Mouse (Mus musculus) ES-Bruce4 (cell line): ENCODE results near the gene Kmt5b. TPM values are rescaled to one million over a fixed set of nuclear protein-coding genes. Genes with fewer than 3 reads are reported as not detected.

Source experiments
- H3K27ac ChIP-seq: 2 replicates; pipeline ENCODE4 v1.5.1; 2012; ENCODE audit warnings: low read length, inconsistent platforms; ENCODE audit not compliant: insufficient read depth
- H3K27me3 ChIP-seq: 2 replicates; pipeline ENCODE4 v1.6.1; 2012; ENCODE audit warnings: mild to moderate bottlenecking, low read length, inconsistent platforms; ENCODE audit not compliant: control insufficient read depth, poor library complexity, insufficient read depth, severe bottlenecking
- H3K36me3 ChIP-seq: 2 replicates; pipeline ENCODE4 v1.6.1; 2012; ENCODE audit warnings: inconsistent platforms, mild to moderate bottlenecking, low read length, moderate library complexity; ENCODE audit not compliant: control insufficient read depth, poor library complexity, insufficient read depth, severe bottlenecking
- H3K4me1 ChIP-seq: one replicate; pipeline ENCODE4 v1.8.1; 2011; ENCODE audit warnings: low read length; ENCODE audit not compliant: control insufficient read depth, insufficient read depth
- H3K4me3 ChIP-seq: 2 replicates; pipeline ENCODE4 v1.5.1; 2011; ENCODE audit warnings: low read depth, mild to moderate bottlenecking, low read length
- H3K9ac ChIP-seq: 2 replicates; pipeline ENCODE4 v1.6.1; 2012; ENCODE audit warnings: low read depth, mild to moderate bottlenecking, inconsistent platforms; ENCODE audit not compliant: poor library complexity, severe bottlenecking
- H3K9me3 ChIP-seq: replicated peaks from 2 replicates; pipeline ENCODE4 v1.6.1; 2012; ENCODE audit warnings: mild to moderate bottlenecking, low read length, inconsistent platforms; ENCODE audit not compliant: control insufficient read depth, poor library complexity, insufficient read depth, severe bottlenecking
- CTCF ChIP-seq: IDR thresholded peaks from one replicate; pipeline ENCODE4 v1.8.1; 2011; ENCODE audit warnings: low read depth, low read length
- EP300 ChIP-seq: IDR thresholded peaks from 2 replicates; pipeline ENCODE4 v1.6.1; 2011; ENCODE audit warnings: low read depth, low read length; ENCODE audit not compliant: insufficient read depth
- POLR2A ChIP-seq: IDR thresholded peaks from one replicate; pipeline ENCODE4 v1.8.1; 2011; ENCODE audit warnings: low read length; ENCODE audit not compliant: insufficient read depth
- polyA plus RNA-seq: library from polyadenylated mRNA; stranded (reverse); fragments of >200 nt; gene quantifications from 2 replicates; pipeline ENCODE4 v1.2.4, GENCODE M21; 2011; ENCODE audit warnings: low read depth; ENCODE audit not compliant: missing spikeins, insufficient read depth, insufficient read length

Gene Kmt5b
- polyA plus RNA-seq, 1 experiment = 39.4 TPM

DNA sequence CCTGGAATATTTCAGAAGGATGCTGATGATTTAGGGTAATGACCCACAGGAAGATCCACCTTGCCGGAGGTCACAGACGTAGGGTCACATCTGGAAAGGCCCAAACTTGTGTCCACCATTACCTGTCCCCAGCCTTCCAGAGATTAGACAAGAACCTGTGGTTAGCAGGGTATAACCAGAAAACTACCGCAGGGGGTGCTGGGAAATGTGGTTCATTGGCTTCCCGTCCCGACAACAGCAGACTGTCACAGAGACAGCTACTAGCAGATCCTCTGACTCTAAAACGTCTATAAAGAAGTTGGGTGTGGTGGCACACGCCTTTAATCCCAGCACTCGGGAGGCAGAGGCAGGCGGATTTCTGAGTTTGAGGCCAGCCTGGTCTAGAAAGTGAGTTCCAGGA lies 69.6 kb downstream of the Kmt5b start:
- TF ChIP-seq POLR2A (no peak), EP300 (no peak), CTCF (no peak)
- H3K9ac ChIP-seq = no peak overlapping the region
- H3K4me3 ChIP-seq = no peak overlapping the region
- no peak overlapping the region for H3K27ac ChIP-seq
- H3K9me3 ChIP-seq = no peaks in the 10 kb centered on the region
- no peaks in the 10 kb centered on the region for H3K27me3 ChIP-seq
- peaks cover 7% of the 10 kb centered on the region for H3K4me1 ChIP-seq
- H3K36me3 ChIP-seq = no peaks in the 10 kb centered on the region

GRCm38 (mm10) chr19:3838931-3839330 lies 71.7 kb downstream of the Kmt5b start:
- Histone ChIP-seq H3K9me3 (no peaks in the 10 kb centered on the region), H3K4me3 (no peak overlapping the region), H3K4me1 (peaks cover 15% of the 10 kb centered on the region), H3K36me3 (no peaks in the 10 kb centered on the region), H3K9ac (no peak overlapping the region), H3K27ac (no peak overlapping the region), H3K27me3 (no peaks in the 10 kb centered on the region)
- TF ChIP-seq EP300 (no peak), POLR2A (no peak), CTCF (no peak)

GRCm38 (mm10) chr19:3839686-3840085 lies 72.5 kb downstream of the Kmt5b start:
- no peaks in the 10 kb centered on the region for H3K27me3 ChIP-seq
- no peak overlapping the region for H3K9ac ChIP-seq
- no peaks in the 10 kb centered on the region for H3K9me3 ChIP-seq
- TF ChIP-seq EP300 = no peak
- TF ChIP-seq CTCF = no peak
- no peak for TF ChIP-seq POLR2A
- H3K27ac ChIP-seq = peak overlapping the region; percentile 96; the same call in 1 of the 2 replicates
- no peaks in the 10 kb centered on the region for H3K36me3 ChIP-seq
- no peak overlapping the region for H3K4me3 ChIP-seq
- H3K4me1 ChIP-seq = peaks cover 15% of the 10 kb centered on the region

GRCm38 (mm10) chr19:3840214-3840651 lies 73.0 kb downstream of the Kmt5b start:
- TF ChIP-seq EP300 = peak; percentile 73; the same call in 1 of the 2 replicates
- TF ChIP-seq CTCF = no peak
- H3K36me3 ChIP-seq = no peaks in the 10 kb centered on the region
- H3K9me3 ChIP-seq = no peaks in the 10 kb centered on the region
- H3K4me1 ChIP-seq = peaks cover 19% of the 10 kb centered on the region
- no peaks in the 10 kb centered on the region for H3K27me3 ChIP-seq
- H3K27ac ChIP-seq = peak overlapping the region; percentile 96
- H3K9ac ChIP-seq = no peak overlapping the region
- no peak overlapping the region for H3K4me3 ChIP-seq

- H3K4me1 ChIP-seq = peaks cover 19% of the 10 kb centered on the region
- peak overlapping the region; percentile 96 for H3K27ac ChIP-seq
- no peaks in the 10 kb centered on the region for H3K27me3 ChIP-seq
- no peak overlapping the region for H3K9ac ChIP-seq
- H3K9me3 ChIP-seq = no peaks in the 10 kb centered on the region
- H3K36me3 ChIP-seq = no peaks in the 10 kb centered on the region
- TF ChIP-seq POLR2A = no peak
- no peak for TF ChIP-seq EP300
- TF ChIP-seq CTCF = no peak
- H3K4me3 ChIP-seq = no peak overlapping the region
Measured at GRCm38 (mm10) chr19:3840685-3841084, 73.5 kb downstream of the Kmt5b start.

GRCm38 (mm10) chr19:3842359-3843148 lies 75.3 kb downstream of the Kmt5b start:
- Histone ChIP-seq H3K4me1 (peaks cover 15% of the 10 kb centered on the region), H3K4me3 (0 out of 2 replicates have a peak overlapping the region, but pooled peaks have one; percentile 15), H3K36me3 (no peaks in the 10 kb centered on the region), H3K9me3 (no peaks in the 10 kb centered on the region), H3K27me3 (no peaks in the 10 kb centered on the region), H3K27ac (peak overlapping the region; percentile 94), H3K9ac (peak overlapping the region; percentile 31)
- no peak for TF ChIP-seq CTCF
- TF ChIP-seq EP300 = peak; percentile 99
